Mouse (Mus musculus): ENCODE data around the gene Gm11273.
"Not testable (repeated sequence)": the region's sequence is repeated elsewhere in the genome, so short reads cannot be mapped to it uniquely, and the experiment has no call there.

The Gm11273 gene

GRCm38 (mm10) chr13:21501182-21501581 lies at the start of gene Gm11273:
Gene Gm11273, minus strand, starts transcription at chr13:21501418.
- DNase-seq (ENCODE audit: low read depth, low spot score): not testable (repeated sequence)

GRCm38 (mm10) chr13:21550416-21551110 lies 49.3 kb upstream of the Gm11273 start:
- no peak for DNase-seq (ENCODE audit: low read depth, low spot score)

- DNase-seq (ENCODE audit: low read depth, low spot score): no peak
Measured at GRCm38 (mm10) chr13:21549487-21549886, 48.3 kb upstream of the Gm11273 start.

- DNase-seq (ENCODE audit: low read depth, low spot score): no peak
Measured at GRCm38 (mm10) chr13:21542708-21543107, 41.5 kb upstream of the Gm11273 start, which contains the start of gene Olfr1366. Gene Olfr1366, minus strand, starts transcription at chr13:21542808.

GRCm38 (mm10) chr13:21530781-21531201 lies 29.6 kb upstream of the Gm11273 start, which contains the start of gene Zkscan8:
Gene Zkscan8, minus strand, starts transcription at chr13:21531120.
- DNase-seq (ENCODE audit: low read depth, low spot score): peak; percentile 93

- peak; percentile 4 for DNase-seq (ENCODE audit: low read depth, low spot score)
Measured at GRCm38 (mm10) chr13:21530136-21530535, 28.9 kb upstream of the Gm11273 start.

- DNase-seq (ENCODE audit: low read depth, low spot score): peak; percentile 96
Measured at GRCm38 (mm10) chr13:21506221-21506649, 5.0 kb upstream of the Gm11273 start.

GRCm38 (mm10) chr13:21502296-21502695 lies 1.1 kb upstream of the Gm11273 start:
- no peak for DNase-seq (ENCODE audit: low read depth, low spot score)

- DNase-seq (ENCODE audit: low read depth, low spot score): peak; percentile 35
Measured at GRCm38 (mm10) chr13:21495080-21495479, 6.1 kb downstream of the Gm11273 start, which contains the start of gene AK157302. Gene AK157302, plus strand, starts transcription at chr13:21495223.

- DNase-seq (ENCODE audit: low read depth, low spot score): no peak
Measured at GRCm38 (mm10) chr13:21492847-21493246, 8.4 kb downstream of the Gm11273 start.

GRCm38 (mm10) chr13:21486881-21487280 lies 14.3 kb downstream of the Gm11273 start:
- DNase-seq (ENCODE audit: low read depth, low spot score): peak; percentile 58

GRCm38 (mm10) chr13:21478759-21479670 lies 22.2 kb downstream of the Gm11273 start, which contains the start of the genes Zkscan4 and Gm10065:
Gene Zkscan4, plus strand, starts transcription at chr13:21478907.
Gene Gm10065, minus strand, starts transcription at chr13:21479441.
- DNase-seq (ENCODE audit: low read depth, low spot score): peak; percentile 55

GRCm38 (mm10) chr13:21472427-21472826 lies 28.8 kb downstream of the Gm11273 start:
- no peak for DNase-seq (ENCODE audit: low read depth, low spot score)

- DNase-seq (ENCODE audit: low read depth, low spot score): no peak
Measured at GRCm38 (mm10) chr13:21469097-21469496, 32.1 kb downstream of the Gm11273 start.

GRCm38 (mm10) chr13:21468061-21469019 lies 32.9 kb downstream of the Gm11273 start, which contains the start of gene Nkapl:
Gene Nkapl, minus strand, starts transcription at chr13:21468509.
- peak; percentile 95 for DNase-seq (ENCODE audit: low read depth, low spot score)

GRCm38 (mm10) chr13:21467336-21467735 lies 33.9 kb downstream of the Gm11273 start:
- DNase-seq (ENCODE audit: low read depth, low spot score): no peak

- DNase-seq (ENCODE audit: low read depth, low spot score): peak; percentile 70
Measured at GRCm38 (mm10) chr13:21462516-21462915, 38.7 kb downstream of the Gm11273 start.

GRCm38 (mm10) chr13:21456347-21456746 lies 44.9 kb downstream of the Gm11273 start:
- peak; percentile 92 for DNase-seq (ENCODE audit: low read depth, low spot score)

GRCm38 (mm10) chr13:21454133-21454532 lies 47.1 kb downstream of the Gm11273 start:
- DNase-seq (ENCODE audit: low read depth, low spot score): no peak

- DNase-seq (ENCODE audit: low read depth, low spot score): peak; percentile 90
Measured at GRCm38 (mm10) chr13:21453449-21453848, 47.8 kb downstream of the Gm11273 start, which contains the start of gene Zscan26. Gene Zscan26, minus strand, starts transcription at chr13:21453730.

GRCm38 (mm10) chr13:21453042-21453441 lies 48.2 kb downstream of the Gm11273 start:
- DNase-seq (ENCODE audit: low read depth, low spot score): no peak
